Mouse (Mus musculus): ENCODE results near the gene Rnf208. TPM values are rescaled to one million over a fixed set of nuclear protein-coding genes. Genes with fewer than 3 reads are reported as not detected.
"Not testable (repeated sequence)": the region's sequence is repeated elsewhere in the genome, so short reads cannot be mapped to it uniquely, and the experiment has no call there.

Gene Rnf208
- polyA plus RNA-seq, 1 experiment from 2014 or later, result 47.5 TPM

DNA sequence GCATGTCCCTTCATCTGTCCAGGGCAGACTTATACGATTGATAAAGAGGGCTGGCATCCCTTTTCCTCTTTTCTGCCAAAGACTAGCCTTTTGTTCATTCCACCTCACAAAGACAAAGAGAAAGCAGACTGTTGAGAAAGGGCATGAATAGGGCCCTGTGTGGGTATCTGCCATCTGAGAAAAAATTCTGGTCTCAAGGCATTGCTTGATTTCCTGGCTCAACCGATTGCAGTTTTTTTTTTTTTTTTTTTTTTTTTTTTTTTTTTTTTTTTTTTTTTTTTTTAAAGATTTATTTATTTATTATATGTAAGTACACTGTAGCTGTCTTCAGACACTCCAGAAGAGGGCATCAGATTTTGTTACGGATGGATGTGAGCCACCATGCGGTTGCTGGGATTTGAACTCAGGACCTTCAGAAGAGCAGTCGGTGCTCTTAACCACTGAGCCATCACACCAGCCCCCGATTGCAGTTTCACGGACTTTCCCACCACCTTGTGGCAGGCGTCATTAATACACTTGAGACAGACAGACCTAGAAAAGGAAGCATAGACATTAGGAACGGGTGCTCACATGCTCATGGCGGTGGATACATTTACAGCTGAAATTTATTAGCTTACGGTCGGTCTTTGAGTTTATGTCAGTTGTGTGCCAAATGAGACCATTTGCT is 14.5 kb downstream of the Rnf208 start:
- H3K4me2 ChIP-seq (replicated peaks), result peak overlapping the region; percentile 96
- 56% methylated on average over 12 of the region's 12 CpGs for WGBS
- not testable (repeated sequence) for H3K9me3 ChIP-seq; H3K27me3 ChIP-seq (replicated peaks); ATAC-seq (ENCODE audit: low FRiP score, low read depth); H3K27ac ChIP-seq
- peak overlapping the region; percentile 87 for H3K9ac ChIP-seq
- peaks cover 14% of the 10 kb centered on the region; the same call in 1 of the 2 replicates for H3K36me3 ChIP-seq
- H3K4me3 ChIP-seq, result peak overlapping the region; percentile 99; the same call in 1 of the 2 replicates
- H3K4me1 ChIP-seq, result peaks cover 21% of the 10 kb centered on the region

- H3K4me3 ChIP-seq; H3K36me3 ChIP-seq; H3K27ac ChIP-seq; H3K4me2 ChIP-seq (replicated peaks); H3K27me3 ChIP-seq (replicated peaks); H3K9ac ChIP-seq; H3K9me3 ChIP-seq; ATAC-seq (ENCODE audit: low FRiP score, low read depth): not testable (repeated sequence)
- 86% methylated on average over 5 of the region's 5 CpGs for WGBS
- H3K4me1 ChIP-seq, result peaks cover 21% of the 10 kb centered on the region
Observed at GRCm38 (mm10) chr2:25257250-25257649, 15.2 kb downstream of the Rnf208 start.

GRCm38 (mm10) chr2:25258887-25259286 is 16.8 kb downstream of the Rnf208 start:
- Histone ChIP-seq H3K4me1 (peaks cover 31% of the 10 kb centered on the region), H3K4me2 (replicated peaks) (no peak overlapping the region), H3K36me3 (no peaks in the 10 kb centered on the region), H3K9ac (no peak overlapping the region), H3K4me3 (no peak overlapping the region), H3K27me3 (replicated peaks) (peaks cover 7% of the 10 kb centered on the region), H3K27ac (no peak overlapping the region), H3K9me3 (no peaks in the 10 kb centered on the region)
- WGBS, result 66% methylated on average over 2 of the region's 2 CpGs
- ATAC-seq (ENCODE audit: low FRiP score, low read depth), result no peak

GRCm38 (mm10) chr2:25261870-25262269 is 19.8 kb downstream of the Rnf208 start:
- Histone ChIP-seq H3K9ac (0 out of 2 replicates have a peak overlapping the region, but pooled peaks have one; percentile 40), H3K9me3 (no peaks in the 10 kb centered on the region), H3K4me1 (peaks cover 42% of the 10 kb centered on the region), H3K27ac (no peak overlapping the region), H3K36me3 (no peaks in the 10 kb centered on the region), H3K27me3 (replicated peaks) (peaks cover 13% of the 10 kb centered on the region), H3K4me2 (replicated peaks) (peak overlapping the region; percentile 83), H3K4me3 (peak overlapping the region; percentile 78)
- 49% methylated on average over 12 of the region's 12 CpGs for WGBS
- 0 out of 2 replicates have a peak, but pooled peaks have one; percentile 3 for ATAC-seq (ENCODE audit: low FRiP score, low read depth)

- peak; percentile 97 for ATAC-seq (ENCODE audit: low FRiP score, low read depth)
- under 1% methylated on average over 39 of the region's 39 CpGs for WGBS
- Histone ChIP-seq H3K4me1 (peaks cover 44% of the 10 kb centered on the region), H3K4me3 (peak within 1 kb of the TSS; percentile 78), H3K36me3 (no peaks in the 10 kb centered on the region), H3K27ac (no peak within 1 kb of the TSS), H3K9ac (peak within 1 kb of the TSS; percentile 63), H3K4me2 (replicated peaks) (peak within 1 kb of the TSS; percentile 83), H3K9me3 (no peaks in the 10 kb centered on the region), H3K27me3 (replicated peaks) (peaks cover 13% of the 10 kb centered on the region)
Observed at GRCm38 (mm10) chr2:25262291-25262767, 20.3 kb downstream of the Rnf208 start, which contains the start of gene Tprn. Gene Tprn (plus strand): TSS chr2:25262618.

GRCm38 (mm10) chr2:25262795-25263622 is 21.0 kb downstream of the Rnf208 start:
- peak; percentile 52; the same call in 1 of the 2 replicates for ATAC-seq (ENCODE audit: low FRiP score, low read depth)
- Histone ChIP-seq H3K4me3 (peak overlapping the region; percentile 78), H3K9ac (peak overlapping the region; percentile 63), H3K27me3 (replicated peaks) (peaks cover 13% of the 10 kb centered on the region), H3K9me3 (no peaks in the 10 kb centered on the region), H3K36me3 (peaks cover 1% of the 10 kb centered on the region; the same call in 1 of the 2 replicates), H3K4me1 (peaks cover 46% of the 10 kb centered on the region), H3K27ac (no peak overlapping the region), H3K4me2 (replicated peaks) (peak overlapping the region; percentile 83)
- under 1% methylated on average over 82 of the region's 82 CpGs for WGBS

- no peak overlapping the region for H3K27ac ChIP-seq
Observed at GRCm38 (mm10) chr2:25263623-25264285, 21.7 kb downstream of the Rnf208 start.

DNA sequence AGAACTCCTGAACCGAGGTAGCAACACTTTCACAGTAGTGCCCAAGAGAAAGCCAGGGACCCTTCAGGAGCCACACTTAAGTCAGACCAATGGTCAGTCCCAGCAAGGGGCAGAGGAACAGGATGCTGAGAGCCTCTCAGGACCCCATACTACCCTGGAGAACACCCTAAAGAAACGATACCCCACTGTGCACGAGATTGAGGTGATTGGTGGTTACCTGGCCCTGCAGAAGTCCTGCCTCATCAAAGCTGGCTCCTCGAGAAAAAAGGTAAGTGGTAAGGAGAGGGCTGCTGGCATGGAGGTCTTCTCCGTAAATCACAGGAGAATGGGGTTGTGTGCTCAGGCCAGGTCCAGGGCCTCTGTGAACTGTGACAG is 22.2 kb downstream of the Rnf208 start:
- no peak for ATAC-seq (ENCODE audit: low FRiP score, low read depth)
- Histone ChIP-seq H3K9ac (peak overlapping the region; percentile 63), H3K9me3 (no peaks in the 10 kb centered on the region), H3K36me3 (peaks cover 12% of the 10 kb centered on the region), H3K27ac (no peak overlapping the region), H3K4me1 (peaks cover 46% of the 10 kb centered on the region), H3K27me3 (replicated peaks) (peaks cover 13% of the 10 kb centered on the region), H3K4me2 (replicated peaks) (peak overlapping the region; percentile 83), H3K4me3 (peak overlapping the region; percentile 78; the same call in 1 of the 2 replicates)
- 79% methylated on average over 5 of the region's 5 CpGs for WGBS

More at GRCm38 (mm10) chr2:25263623-25264285, 21.7 kb downstream of the Rnf208 start:
- H3K9ac ChIP-seq, result peak overlapping the region; percentile 63
- H3K4me3 ChIP-seq, result peak overlapping the region; percentile 78
- no peak for ATAC-seq (ENCODE audit: low FRiP score, low read depth)
- H3K36me3 ChIP-seq, result peaks cover 6% of the 10 kb centered on the region
- peaks cover 13% of the 10 kb centered on the region for H3K27me3 ChIP-seq (replicated peaks)
- peaks cover 46% of the 10 kb centered on the region for H3K4me1 ChIP-seq
- WGBS, result 19% methylated on average over 12 of the region's 12 CpGs
- peak overlapping the region; percentile 83 for H3K4me2 ChIP-seq (replicated peaks)
- no peaks in the 10 kb centered on the region for H3K9me3 ChIP-seq

DNA sequence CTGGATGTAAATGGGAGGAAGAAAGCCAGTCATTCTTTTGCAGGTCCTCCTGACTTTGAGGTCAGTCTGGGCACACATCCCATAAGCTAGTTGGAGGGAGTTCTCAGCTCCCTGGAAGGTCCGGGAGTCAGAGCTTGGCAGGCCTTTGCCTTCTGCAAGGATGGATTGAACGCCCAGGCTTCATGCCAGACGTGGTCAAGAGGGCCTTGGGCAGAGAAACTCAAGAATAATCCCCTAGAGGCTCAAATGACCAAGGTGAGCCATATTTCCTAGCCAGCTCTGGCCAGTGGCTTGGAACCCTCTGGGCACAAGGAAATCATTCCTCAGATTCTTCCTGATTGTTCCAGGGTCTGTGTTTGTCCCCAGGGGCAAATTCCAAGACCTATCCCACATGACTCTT is 22.8 kb downstream of the Rnf208 start:
- Histone ChIP-seq H3K9ac (peak overlapping the region; percentile 6; the same call in 1 of the 2 replicates), H3K9me3 (no peaks in the 10 kb centered on the region), H3K4me3 (no peak overlapping the region), H3K27me3 (replicated peaks) (peaks cover 13% of the 10 kb centered on the region), H3K4me1 (peaks cover 46% of the 10 kb centered on the region), H3K4me2 (replicated peaks) (peak overlapping the region; percentile 83), H3K27ac (no peak overlapping the region), H3K36me3 (peaks cover 17% of the 10 kb centered on the region)
- ATAC-seq (ENCODE audit: low FRiP score, low read depth), result no peak
- WGBS, result 80% methylated on average over 3 of the region's 3 CpGs

GRCm38 (mm10) chr2:25265897-25266656 is 24.0 kb downstream of the Rnf208 start:
- peaks cover 25% of the 10 kb centered on the region for H3K36me3 ChIP-seq
- no peak overlapping the region for H3K4me3 ChIP-seq
- 68% methylated on average over 6 of the region's 6 CpGs for WGBS
- no peak overlapping the region for H3K27ac ChIP-seq
- ATAC-seq (ENCODE audit: low FRiP score, low read depth), result no peak
- H3K9me3 ChIP-seq, result no peaks in the 10 kb centered on the region
- H3K27me3 ChIP-seq (replicated peaks), result peaks cover 13% of the 10 kb centered on the region
- peak overlapping the region; percentile 49 for H3K9ac ChIP-seq
- H3K4me1 ChIP-seq, result peaks cover 52% of the 10 kb centered on the region
- H3K4me2 ChIP-seq (replicated peaks), result peak overlapping the region; percentile 45

GRCm38 (mm10) chr2:25266720-25267119 is 24.7 kb downstream of the Rnf208 start:
- Histone ChIP-seq H3K9me3 (no peaks in the 10 kb centered on the region), H3K36me3 (peaks cover 25% of the 10 kb centered on the region), H3K4me2 (replicated peaks) (peak overlapping the region; percentile 45), H3K9ac (0 out of 2 replicates have a peak overlapping the region, but pooled peaks have one; percentile 49), H3K27me3 (replicated peaks) (peaks cover 13% of the 10 kb centered on the region), H3K4me3 (no peak overlapping the region), H3K27ac (no peak overlapping the region), H3K4me1 (peaks cover 59% of the 10 kb centered on the region)
- no peak for ATAC-seq (ENCODE audit: low FRiP score, low read depth)
- 49% methylated on average over 2 of the region's 2 CpGs for WGBS

Data from neural tube, embryonic 12.5 days (tissue).